Mouse (Mus musculus) liver, embryonic 14.5 days (tissue): ENCODE measurements at regions not wholly inside any gene's neighbourhood (a gene's known extent, or its start where the extent isn't known, plus 50 kb on each side); places are given as distances from the start of the nearest gene placed in this dataset.

Source experiments
- CTCF ChIP-seq: IDR thresholded peaks from 2 replicates; pipeline ENCODE4 v1.5.1; 2016; ENCODE audit warnings: antibody characterized with exemption, low read depth, control low read depth
- EP300 ChIP-seq: IDR thresholded peaks from 2 replicates; pipeline ENCODE4 v1.6.1; 2016; ENCODE audit warnings: antibody characterized with exemption, low read depth

GRCm38 (mm10) chr4:131331646-131332045 lies 387.5 kb downstream of the Matn1 start:
- TF ChIP-seq EP300 (no peak), CTCF (no peak)
